Mouse (Mus musculus) midbrain, embryonic 13.5 days (tissue): ENCODE measurements around the gene Steap4. TPM values are rescaled to one million over a fixed set of nuclear protein-coding genes. Genes with fewer than 3 reads are reported as not detected.
A peak's percentile ranks its signal among the peaks of the same experiment; 100 is the strongest.

ENCODE experiments used
- ATAC-seq: fragments of 200-750 bp; cut with Nextera tagmentation; 2 replicates; pipeline ENCODE4 v1.8.0; 2017; ENCODE audit warnings: mild to moderate bottlenecking, moderate TSS enrichment, moderate library complexity
- H3K27ac ChIP-seq: fragments of 300-500 bp; sonication (generic); 2 replicates; pipeline ENCODE4 v1.5.1; 2015; ENCODE audit warnings: inconsistent platforms, mild to moderate bottlenecking, moderate library complexity
- H3K27me3 ChIP-seq: fragments of 300-500 bp; sonication (generic); 2 replicates; pipeline ENCODE4 v1.6.1; 2015; ENCODE audit warnings: mild to moderate bottlenecking, inconsistent platforms
- H3K36me3 ChIP-seq: fragments of 300-500 bp; sonication (generic); 2 replicates; pipeline ENCODE4 v1.6.1; 2015; ENCODE audit warnings: mild to moderate bottlenecking, inconsistent platforms
- H3K4me1 ChIP-seq: fragments of 300-500 bp; sonication (generic); replicated peaks from 2 replicates; pipeline ENCODE4 v1.6.1; 2015; ENCODE audit warnings: inconsistent platforms
- H3K4me2 ChIP-seq: fragments of 300-500 bp; sonication (generic); replicated peaks from 2 replicates; pipeline ENCODE4 v1.6.1; 2015; ENCODE audit warnings: moderate library complexity, mild to moderate bottlenecking, inconsistent platforms
- H3K4me3 ChIP-seq: fragments of 300-500 bp; sonication (generic); replicated peaks from 2 replicates; pipeline ENCODE4 v1.5.1; 2015; ENCODE audit warnings: mild to moderate bottlenecking, inconsistent platforms
- H3K9ac ChIP-seq: fragments of 300-500 bp; sonication (generic); replicated peaks from 2 replicates; pipeline ENCODE4 v1.6.1; 2015; ENCODE audit warnings: mild to moderate bottlenecking, inconsistent platforms
- H3K9me3 ChIP-seq: fragments of 300-500 bp; sonication (generic); 2 replicates; pipeline ENCODE4 v1.6.1; 2016; ENCODE audit warnings: mild to moderate bottlenecking, inconsistent platforms
- WGBS: fragments of 180-500 bp; shearing (Covaris S2); methylation state at CpG from one replicate; pipeline ENCODE4 v1.1.7; 2015; 5-methylcytosine and 5-hydroxymethylcytosine counted together
- polyA plus RNA-seq: library from polyadenylated mRNA; unstranded; fragments of >200 nt; fragmentation: Nextera tagmentation; extraction: Ambion mirVana; gene quantifications from 2 replicates; pipeline ENCODE4 v1.2.1, GENCODE M21; 2015

Gene Steap4
- polyA plus RNA-seq, 1 experiment from 2014 or later: 0.17 TPM

DNA sequence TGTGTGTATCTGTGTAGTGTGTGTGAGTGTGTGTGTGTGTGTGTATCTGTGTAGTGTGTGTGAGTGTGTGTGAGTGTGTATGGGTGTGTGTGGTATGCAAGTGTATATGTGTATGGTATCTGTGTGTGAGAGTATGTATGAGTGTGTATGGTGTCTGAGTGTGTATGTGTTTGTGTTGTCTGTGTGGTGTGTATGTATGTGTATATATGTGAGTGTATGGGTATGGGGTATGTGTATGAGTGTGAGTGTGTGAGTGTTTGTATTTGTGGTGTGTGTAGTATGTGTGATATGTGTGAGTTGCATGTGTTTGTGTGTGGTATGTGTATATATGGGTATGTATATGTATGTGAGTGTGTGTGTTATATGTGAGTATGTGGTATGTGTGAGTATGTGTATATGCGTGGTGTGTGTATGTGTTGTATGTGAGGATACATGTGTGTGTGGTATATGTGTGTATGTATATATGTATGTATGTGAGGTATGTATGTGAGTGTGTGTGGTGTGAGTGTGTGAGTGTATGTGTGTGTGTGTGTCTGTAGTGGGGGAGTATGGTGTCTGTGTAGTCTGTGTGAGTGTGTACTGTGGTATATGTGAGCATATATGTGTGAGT is 35.1 kb downstream of the Steap4 start:
- H3K4me1 ChIP-seq: no peaks in the 10 kb centered on the region
- 100% methylated on average over 1 of the region's 1 CpGs for WGBS
- no peak overlapping the region for H3K4me3 ChIP-seq
- no peak overlapping the region for H3K4me2 ChIP-seq
- H3K9ac ChIP-seq: no peak overlapping the region
- peak; percentile 40; the same call in 1 of the 2 replicates for ATAC-seq
- no peaks in the 10 kb centered on the region for H3K27me3 ChIP-seq
- no peaks in the 10 kb centered on the region for H3K9me3 ChIP-seq
- H3K27ac ChIP-seq: no peak overlapping the region
- no peaks in the 10 kb centered on the region for H3K36me3 ChIP-seq

- ATAC-seq: peak; percentile 68
- Histone ChIP-seq H3K4me1 (no peaks in the 10 kb centered on the region), H3K27ac (no peak overlapping the region), H3K36me3 (no peaks in the 10 kb centered on the region), H3K4me3 (no peak overlapping the region), H3K4me2 (no peak overlapping the region), H3K9ac (no peak overlapping the region), H3K9me3 (no peaks in the 10 kb centered on the region), H3K27me3 (no peaks in the 10 kb centered on the region)
- 58% methylated on average over 8 of the region's 8 CpGs for WGBS
Measured at GRCm38 (mm10) chr5:7996401-7997044, 36.3 kb downstream of the Steap4 start.

GRCm38 (mm10) chr5:7997086-7997485 is 36.8 kb downstream of the Steap4 start:
- WGBS: 96% methylated on average over 2 of the region's 2 CpGs

DNA sequence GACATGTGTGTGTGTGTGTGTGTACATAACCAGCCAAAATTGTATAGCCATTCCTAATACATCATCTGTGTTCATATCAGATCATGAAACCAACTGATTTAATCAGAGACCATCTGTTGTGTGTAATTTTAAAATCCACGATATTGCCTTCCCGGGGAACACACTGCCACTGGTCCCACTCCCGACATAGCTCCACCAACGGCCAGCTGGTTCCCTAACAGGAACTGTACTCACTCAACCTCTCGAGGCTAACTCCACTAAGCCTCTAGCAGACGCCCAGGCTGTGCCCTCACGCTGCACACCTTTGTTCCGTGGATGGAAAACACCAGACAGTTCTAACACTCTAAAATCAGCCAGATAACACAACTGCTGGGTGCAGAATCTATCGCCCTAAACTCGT is 40.2 kb downstream of the Steap4 start:
- no peak overlapping the region for H3K27ac ChIP-seq
- no peak for ATAC-seq
- WGBS: 88% methylated on average over 10 of the region's 10 CpGs
- H3K4me2 ChIP-seq: no peak overlapping the region
- no peak overlapping the region for H3K9ac ChIP-seq
- H3K36me3 ChIP-seq: no peaks in the 10 kb centered on the region
- H3K9me3 ChIP-seq: no peaks in the 10 kb centered on the region
- H3K27me3 ChIP-seq: no peaks in the 10 kb centered on the region
- H3K4me3 ChIP-seq: no peak overlapping the region
- H3K4me1 ChIP-seq: no peaks in the 10 kb centered on the region

More at GRCm38 (mm10) chr5:7997086-7997485, 36.8 kb downstream of the Steap4 start:
- H3K9me3 ChIP-seq: no peaks in the 10 kb centered on the region
- no peaks in the 10 kb centered on the region for H3K27me3 ChIP-seq
- no peak overlapping the region for H3K4me3 ChIP-seq
- H3K4me2 ChIP-seq: no peak overlapping the region
- no peaks in the 10 kb centered on the region for H3K4me1 ChIP-seq
- H3K36me3 ChIP-seq: no peaks in the 10 kb centered on the region
- ATAC-seq: no peak
- no peak overlapping the region for H3K27ac ChIP-seq
- no peak overlapping the region for H3K9ac ChIP-seq

GRCm38 (mm10) chr5:8002827-8003226 is 42.6 kb downstream of the Steap4 start:
- H3K36me3 ChIP-seq: no peaks in the 10 kb centered on the region
- H3K4me3 ChIP-seq: no peak overlapping the region
- no peak overlapping the region for H3K27ac ChIP-seq
- ATAC-seq: no peak
- H3K9me3 ChIP-seq: no peaks in the 10 kb centered on the region
- no peak overlapping the region for H3K9ac ChIP-seq
- H3K4me1 ChIP-seq: no peaks in the 10 kb centered on the region
- no peaks in the 10 kb centered on the region for H3K27me3 ChIP-seq
- H3K4me2 ChIP-seq: no peak overlapping the region

DNA sequence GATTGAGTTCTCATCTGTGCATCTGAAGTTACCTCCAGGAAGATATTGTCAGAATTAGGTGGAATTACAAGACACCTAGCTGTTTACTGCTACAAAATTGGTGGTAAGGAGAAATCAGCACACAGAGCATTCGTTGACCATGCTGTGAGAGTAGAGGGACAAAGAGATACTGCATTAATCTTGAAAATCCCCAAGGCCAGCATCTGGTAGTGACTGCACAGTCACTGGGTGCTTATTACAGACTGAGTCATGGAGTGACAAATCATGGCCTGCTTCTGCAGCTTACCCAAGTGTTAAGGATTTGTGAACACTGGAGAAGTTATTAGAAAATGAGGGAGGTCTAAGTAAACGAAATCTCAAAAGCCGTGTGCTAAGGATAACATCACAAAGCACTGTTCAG is 53.0 kb downstream of the Steap4 start:
- Histone ChIP-seq H3K9ac (no peak overlapping the region), H3K4me3 (no peak overlapping the region), H3K4me2 (no peak overlapping the region), H3K27ac (no peak overlapping the region), H3K9me3 (no peaks in the 10 kb centered on the region; the same call in 1 of the 2 replicates), H3K4me1 (no peaks in the 10 kb centered on the region), H3K36me3 (no peaks in the 10 kb centered on the region), H3K27me3 (no peaks in the 10 kb centered on the region)
- ATAC-seq: no peak
- 80% methylated on average over 3 of the region's 3 CpGs for WGBS

Other genes starting within 250 kb of the Steap4 start
- gene Sri, start 85.6 kb downstream of the Steap4 start, polyA plus RNA-seq: 137 and 149 TPM in 2 replicates